Mouse (Mus musculus) liver, embryonic 16.5 days (tissue): ENCODE measurements around the gene Abca13. TPM values are rescaled to one million over a fixed set of nuclear protein-coding genes. Genes with fewer than 3 reads are reported as not detected.

Source experiments
- ATAC-seq: fragments of 200-750 bp; cut with Nextera tagmentation; 2 replicates; pipeline ENCODE4 v1.8.0; 2017; ENCODE audit warnings: low read depth, mild to moderate bottlenecking, moderate number of reproducible peaks, moderate library complexity
- H3K27ac ChIP-seq: fragments of 300-500 bp; sonication (generic); 2 replicates; pipeline ENCODE4 v1.5.1; 2014; ENCODE audit warnings: mild to moderate bottlenecking, low read length
- H3K27me3 ChIP-seq: fragments of 300-500 bp; sonication (generic); 2 replicates; pipeline ENCODE4 v1.6.1; 2014; ENCODE audit warnings: low read depth, low read length, mixed read lengths; ENCODE audit not compliant: control insufficient read depth, insufficient read depth
- H3K36me3 ChIP-seq: fragments of 300-500 bp; sonication (generic); 2 replicates; pipeline ENCODE4 v1.6.1; 2014; ENCODE audit warnings: mild to moderate bottlenecking; ENCODE audit not compliant: control insufficient read depth, insufficient read depth
- H3K4me1 ChIP-seq: fragments of 300-500 bp; sonication (generic); 2 replicates; pipeline ENCODE4 v1.6.1; 2014; ENCODE audit warnings: low read depth, low read length, mixed read lengths; ENCODE audit not compliant: control insufficient read depth
- H3K4me2 ChIP-seq: fragments of 300-500 bp; sonication (generic); 2 replicates; pipeline ENCODE4 v1.6.1; 2014; ENCODE audit warnings: low read depth, low read length, mixed read lengths
- H3K4me3 ChIP-seq: fragments of 300-500 bp; sonication (generic); 2 replicates; pipeline ENCODE4 v1.5.1; 2014; ENCODE audit warnings: low read depth, mild to moderate bottlenecking, low read length
- H3K9ac ChIP-seq: fragments of 300-500 bp; sonication (generic); 2 replicates; pipeline ENCODE4 v1.6.1; 2014; ENCODE audit warnings: low read depth, low read length
- H3K9me3 ChIP-seq: fragments of 300-500 bp; sonication (generic); replicated peaks from 2 replicates; pipeline ENCODE4 v1.6.1; 2016; ENCODE audit warnings: low read length; ENCODE audit not compliant: control insufficient read depth
- WGBS: fragments of 180-500 bp; shearing (Covaris S2); extraction: QIAGEN DNeasy Blood & Tissue Kit; methylation state at CpG from one replicate; pipeline ENCODE4 v1.1.7; 2014; ENCODE audit not compliant: insufficient replicate concordance; 5-methylcytosine and 5-hydroxymethylcytosine counted together
- polyA plus RNA-seq: library from polyadenylated mRNA; unstranded; fragments of >200 nt; fragmentation: Nextera tagmentation; extraction: Ambion mirVana; gene quantifications from 2 replicates; pipeline ENCODE4 v1.2.1, GENCODE M21; 2015

Abca13 gene
- polyA plus RNA-seq, 1 experiment from 2014 or later = 0.28 TPM

- H3K9me3 ChIP-seq = no peaks in the 10 kb centered on the region
- 54% methylated on average over 2 of the region's 2 CpGs for WGBS
- no peak overlapping the region for H3K27ac ChIP-seq
- no peaks in the 10 kb centered on the region for H3K4me1 ChIP-seq
- no peaks in the 10 kb centered on the region for H3K27me3 ChIP-seq
- no peak overlapping the region for H3K4me2 ChIP-seq
- no peaks in the 10 kb centered on the region for H3K36me3 ChIP-seq
- H3K4me3 ChIP-seq = no peak overlapping the region
- no peak overlapping the region for H3K9ac ChIP-seq
- ATAC-seq = no peak
Observed at GRCm38 (mm10) chr11:9622888-9623287, 431.1 kb downstream of the Abca13 start.

- H3K4me3 ChIP-seq = no peak overlapping the region
- no peak overlapping the region for H3K4me2 ChIP-seq
- no peak for ATAC-seq
- H3K27me3 ChIP-seq = no peaks in the 10 kb centered on the region
- no peaks in the 10 kb centered on the region for H3K4me1 ChIP-seq
- H3K9me3 ChIP-seq = no peaks in the 10 kb centered on the region
- WGBS = 43% methylated on average over 1 of the region's 1 CpGs
- H3K27ac ChIP-seq = no peak overlapping the region
- no peaks in the 10 kb centered on the region for H3K36me3 ChIP-seq
- H3K9ac ChIP-seq = no peak overlapping the region
Observed at GRCm38 (mm10) chr11:9624753-9625152, 433.0 kb downstream of the Abca13 start.

- Histone ChIP-seq H3K9me3 (no peaks in the 10 kb centered on the region), H3K27me3 (no peaks in the 10 kb centered on the region), H3K4me1 (no peaks in the 10 kb centered on the region), H3K9ac (no peak overlapping the region), H3K36me3 (no peaks in the 10 kb centered on the region), H3K4me2 (no peak overlapping the region), H3K4me3 (no peak overlapping the region), H3K27ac (no peak overlapping the region)
- 67% methylated on average over 1 of the region's 1 CpGs for WGBS
- no peak for ATAC-seq
Observed at GRCm38 (mm10) chr11:9625812-9626211, 434.1 kb downstream of the Abca13 start.

- Histone ChIP-seq H3K4me2 (no peak overlapping the region), H3K4me1 (no peaks in the 10 kb centered on the region), H3K9me3 (no peaks in the 10 kb centered on the region), H3K27ac (no peak overlapping the region), H3K9ac (no peak overlapping the region), H3K27me3 (no peaks in the 10 kb centered on the region), H3K4me3 (no peak overlapping the region), H3K36me3 (no peaks in the 10 kb centered on the region)
- no peak for ATAC-seq
- WGBS = 59% methylated on average over 3 of the region's 3 CpGs
Observed at GRCm38 (mm10) chr11:9647272-9647671, 455.5 kb downstream of the Abca13 start.

- Histone ChIP-seq H3K27me3 (no peaks in the 10 kb centered on the region), H3K4me1 (no peaks in the 10 kb centered on the region), H3K27ac (no peak overlapping the region), H3K9me3 (no peaks in the 10 kb centered on the region), H3K4me3 (no peak overlapping the region), H3K4me2 (no peak overlapping the region), H3K36me3 (no peaks in the 10 kb centered on the region), H3K9ac (no peak overlapping the region)
- 37% methylated on average over 3 of the region's 3 CpGs for WGBS
- no peak for ATAC-seq
Observed at GRCm38 (mm10) chr11:9647991-9648390, 456.2 kb downstream of the Abca13 start.

- Histone ChIP-seq H3K9me3 (no peaks in the 10 kb centered on the region), H3K4me1 (no peaks in the 10 kb centered on the region), H3K27me3 (no peaks in the 10 kb centered on the region), H3K4me2 (no peak overlapping the region), H3K9ac (no peak overlapping the region), H3K4me3 (no peak overlapping the region), H3K36me3 (no peaks in the 10 kb centered on the region), H3K27ac (no peak overlapping the region)
- WGBS = 45% methylated on average over 3 of the region's 3 CpGs
- no peak for ATAC-seq
Observed at GRCm38 (mm10) chr11:9666648-9667255, 475.0 kb downstream of the Abca13 start.

GRCm38 (mm10) chr11:9669430-9669829 is 477.7 kb downstream of the Abca13 start:
- Histone ChIP-seq H3K9ac (no peak overlapping the region), H3K4me1 (no peaks in the 10 kb centered on the region), H3K27ac (no peak overlapping the region), H3K4me2 (no peak overlapping the region), H3K4me3 (no peak overlapping the region), H3K9me3 (no peaks in the 10 kb centered on the region), H3K36me3 (no peaks in the 10 kb centered on the region), H3K27me3 (no peaks in the 10 kb centered on the region)
- 30% methylated on average over 1 of the region's 1 CpGs for WGBS
- no peak for ATAC-seq

- H3K9ac ChIP-seq = no peak overlapping the region
- H3K4me3 ChIP-seq = no peak overlapping the region
- H3K27me3 ChIP-seq = no peaks in the 10 kb centered on the region
- H3K4me2 ChIP-seq = no peak overlapping the region
- H3K27ac ChIP-seq = no peak overlapping the region
- no peaks in the 10 kb centered on the region for H3K36me3 ChIP-seq
- no peaks in the 10 kb centered on the region for H3K4me1 ChIP-seq
- H3K9me3 ChIP-seq = no peaks in the 10 kb centered on the region
- ATAC-seq = no peak
- 55% methylated on average over 2 of the region's 2 CpGs for WGBS
Observed at GRCm38 (mm10) chr11:9684952-9685351, 493.2 kb downstream of the Abca13 start.

GRCm38 (mm10) chr11:9705190-9705589 is 513.4 kb downstream of the Abca13 start:
- ATAC-seq = no peak
- Histone ChIP-seq H3K9ac (no peak overlapping the region), H3K4me1 (no peaks in the 10 kb centered on the region), H3K4me3 (no peak overlapping the region), H3K9me3 (no peaks in the 10 kb centered on the region), H3K36me3 (no peaks in the 10 kb centered on the region), H3K27me3 (no peaks in the 10 kb centered on the region), H3K27ac (no peak overlapping the region), H3K4me2 (no peak overlapping the region)
- 40% methylated on average over 3 of the region's 3 CpGs for WGBS
